ENCODE assay signal across 1 mouse cellular context in the genomic region with DNA sequence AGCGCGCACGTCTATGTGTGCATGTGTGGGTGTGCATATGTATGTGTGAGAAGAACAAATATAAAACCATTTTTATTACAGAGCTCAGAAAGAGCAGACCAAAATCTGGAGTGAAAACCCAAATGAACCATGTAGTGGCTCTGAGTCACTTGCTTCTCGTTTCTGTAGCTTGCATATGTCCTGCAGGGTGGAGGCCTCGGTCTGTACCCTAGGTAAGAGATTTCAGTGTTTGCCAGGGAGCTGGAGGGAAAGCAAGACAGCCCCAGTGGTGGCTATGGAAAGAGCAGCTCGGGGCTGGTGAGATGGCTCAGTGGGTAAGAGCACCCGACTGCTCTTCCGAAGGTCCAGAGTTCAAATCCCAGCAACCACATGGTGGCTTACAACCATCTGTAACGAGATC. TPM values are rescaled to one million over a fixed set of nuclear protein-coding genes. Genes with fewer than 3 reads are reported as not detected.
"Had no signal": no experiment of that assay in that cellular context is flagged by ENCODE, and none has a peak within 500 bp of the region (broad histone marks: within the 10 kb centered on the region; RNA-seq: fewer than 3 reads in every experiment).

No protein-coding gene starts in this region.

RNA-seq across cellular contexts. Expression of a gene that starts 1.9 kb away (rescaled TPM):
- polyA plus RNA-seq: neural tube, embryonic 11.5 days had no signal
